Comparison of ENCODE assay signal across 11 mouse cellular contexts in the genomic region with DNA sequence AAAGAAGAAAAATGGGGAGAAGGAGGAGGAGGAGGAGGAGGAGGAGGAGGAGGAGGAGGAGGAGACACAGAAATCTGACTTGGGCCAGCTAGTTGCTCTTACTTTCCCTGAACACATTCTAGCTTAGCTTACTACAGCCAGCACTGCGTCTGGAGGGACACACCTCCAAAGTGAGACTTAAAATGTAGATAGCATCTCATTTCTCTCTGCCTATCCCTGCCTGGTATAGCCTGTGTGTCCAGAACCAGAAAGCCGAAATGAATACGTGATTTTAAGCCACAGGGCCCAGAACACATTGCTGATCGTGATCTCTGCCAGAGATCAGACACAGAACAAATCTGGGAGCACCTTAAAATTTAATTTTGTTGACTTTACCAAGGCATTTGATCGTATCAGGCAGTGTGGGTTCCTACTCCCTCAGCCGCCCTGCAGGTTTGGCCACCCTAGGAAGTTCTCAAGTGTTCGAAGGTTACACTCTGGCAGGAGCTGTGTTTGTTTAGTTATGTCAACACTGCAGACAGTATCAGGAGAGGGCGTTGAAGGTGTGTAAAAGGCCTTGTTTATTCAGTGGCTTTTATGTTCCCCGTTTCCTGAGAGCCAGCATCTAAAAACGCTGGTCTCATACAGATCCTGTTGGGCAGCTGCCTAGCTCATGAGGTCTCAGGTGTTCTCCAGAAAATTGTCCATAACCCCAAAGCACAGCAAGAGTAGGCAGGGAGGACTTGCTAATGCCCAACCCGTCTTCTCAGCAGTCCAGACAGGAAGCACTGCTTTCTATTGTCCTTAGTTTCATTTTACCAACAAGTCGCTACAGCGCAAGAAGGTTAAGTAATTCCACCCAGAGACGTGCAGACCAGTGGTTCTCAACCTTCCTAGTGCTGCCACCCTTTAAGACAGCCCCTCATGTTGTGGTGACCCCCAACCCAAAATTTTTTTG. TPM values are rescaled to one million over a fixed set of nuclear protein-coding genes. Genes with fewer than 3 reads are reported as not detected.
DNase-seq lines count a peak whose midpoint lies in the region; ATAC-seq and TF ChIP-seq lines count a peak whose summit lies in the region.
"Had no signal": no experiment of that assay in that cellular context is flagged by ENCODE, and none has a peak within 500 bp of the region (broad histone marks: within the 10 kb centered on the region; RNA-seq: fewer than 3 reads in every experiment).

No protein-coding gene starts in this region.

- no peak for DNase-seq in heart, adult 11 months
- DNase-seq in intestine, embryonic 14.5 days (ENCODE audit: low spot score) = peak; percentile 71
- DNase-seq in liver, postnatal 0 days = peak; percentile 24
- DNase-seq in adrenal gland, postnatal 4 days (ENCODE audit: low spot score in 2 of 2) = no peak
- DNase-seq in layer of hippocampus, postnatal 14 days (ENCODE audit: low spot score in 2 of 2) = no peak
- DNase-seq in frontal cortex, postnatal 36 days (ENCODE audit: low spot score in 2 of 2) = no peak

- TF ChIP-seq CTCF in liver, postnatal 0 days (IDR thresholded peaks at IDR 0.05; ENCODE audit: low read depth) = no peak

- H3K9ac ChIP-seq in heart, embryonic 13.5 days = no peak overlapping the region
- H3K9ac ChIP-seq in intestine, embryonic 14.5 days (ENCODE audit: low read length) = no peak overlapping the region
- peak overlapping the region; percentile 51 for H3K9ac ChIP-seq in liver, postnatal 0 days (replicated peaks)
- H3K9ac ChIP-seq in stomach, embryonic 15.5 days = no peak overlapping the region
- H3K9ac ChIP-seq: neural tube, embryonic 12.5 days had no signal

- H3K27ac ChIP-seq in heart, embryonic 13.5 days (replicated peaks) = no peak overlapping the region
- peak overlapping the region; percentile 62 for H3K27ac ChIP-seq in intestine, embryonic 14.5 days (ENCODE audit: low read depth)
- H3K27ac ChIP-seq in liver, postnatal 0 days (ENCODE audit: low read depth) = peak overlapping the region; percentile 90
- peak overlapping the region; percentile 88 for H3K27ac ChIP-seq in stomach, embryonic 15.5 days
- H3K27ac ChIP-seq: neural tube, embryonic 12.5 days had no signal

- TF ChIP-seq EP300 in liver, postnatal 0 days (IDR thresholded peaks at IDR 0.05; ENCODE audit: low read depth) = no peak

- 41% methylated on average over 14 of the region's 14 CpGs for WGBS in heart, embryonic 13.5 days
- WGBS in intestine, embryonic 14.5 days = 35% methylated on average over 14 of the region's 14 CpGs
- WGBS in liver, postnatal 0 days (ENCODE audit: insufficient replicate concordance) = 30% methylated on average over 14 of the region's 14 CpGs
- 37% methylated on average over 14 of the region's 14 CpGs for WGBS in stomach, embryonic 15.5 days

- H3K4me1 ChIP-seq in heart, embryonic 13.5 days = no peaks in the 10 kb centered on the region
- no peaks in the 10 kb centered on the region; the same call in 1 of the 2 replicates for H3K4me1 ChIP-seq in intestine, embryonic 14.5 days (replicated peaks; ENCODE audit: control insufficient read depth, insufficient read depth, low read length)
- no peaks in the 10 kb centered on the region; the same call in 1 of the 2 replicates for H3K4me1 ChIP-seq in liver, postnatal 0 days (ENCODE audit: insufficient read depth)
- H3K4me1 ChIP-seq in stomach, embryonic 15.5 days = no peaks in the 10 kb centered on the region
- H3K4me1 ChIP-seq: neural tube, embryonic 12.5 days had no signal

- 0 out of 2 replicates have a peak overlapping the region, but pooled peaks have one; percentile 3 for H3K4me2 ChIP-seq in heart, embryonic 13.5 days
- 0 out of 2 replicates have a peak overlapping the region, but pooled peaks have one; percentile 3 for H3K4me2 ChIP-seq in intestine, embryonic 14.5 days (ENCODE audit: low read length)
- H3K4me2 ChIP-seq in liver, postnatal 0 days (ENCODE audit: low read depth, low read length) = peak overlapping the region; percentile 66
- H3K4me2 ChIP-seq in stomach, embryonic 15.5 days = peak overlapping the region; percentile 37
- H3K4me2 ChIP-seq: neural tube, embryonic 12.5 days had no signal

- no peaks in the 10 kb centered on the region for H3K9me3 ChIP-seq in heart, embryonic 13.5 days
- no peaks in the 10 kb centered on the region for H3K9me3 ChIP-seq in intestine, embryonic 14.5 days (ENCODE audit: control insufficient read depth, low read length)
- H3K9me3 ChIP-seq in liver, postnatal 0 days (ENCODE audit: low read length) = no peaks in the 10 kb centered on the region
- H3K9me3 ChIP-seq in stomach, embryonic 15.5 days = no peaks in the 10 kb centered on the region
- H3K9me3 ChIP-seq: neural tube, embryonic 12.5 days had no signal

- H3K4me3 ChIP-seq in heart, embryonic 13.5 days = no peak overlapping the region
- no peak overlapping the region for H3K4me3 ChIP-seq in intestine, embryonic 14.5 days (ENCODE audit: low read depth, low read length)
- peak overlapping the region; percentile 22 for H3K4me3 ChIP-seq in liver, postnatal 0 days (ENCODE audit: low read depth, low read length)
- no peak overlapping the region; the same call in 1 of the 2 replicates for H3K4me3 ChIP-seq in stomach, embryonic 15.5 days (replicated peaks)
- H3K4me3 ChIP-seq: neural tube, embryonic 12.5 days had no signal

- no peaks in the 10 kb centered on the region for H3K27me3 ChIP-seq in heart, embryonic 13.5 days (replicated peaks)
- no peaks in the 10 kb centered on the region for H3K27me3 ChIP-seq in intestine, embryonic 14.5 days (replicated peaks; ENCODE audit: control insufficient read depth, insufficient read depth, low read length)
- no peaks in the 10 kb centered on the region for H3K27me3 ChIP-seq in liver, postnatal 0 days (ENCODE audit: insufficient read depth, low read length)
- H3K27me3 ChIP-seq in stomach, embryonic 15.5 days (replicated peaks) = no peaks in the 10 kb centered on the region
- H3K27me3 ChIP-seq: neural tube, embryonic 12.5 days had no signal

- H3K36me3 ChIP-seq in heart, embryonic 13.5 days = no peaks in the 10 kb centered on the region
- no peaks in the 10 kb centered on the region for H3K36me3 ChIP-seq in intestine, embryonic 14.5 days (ENCODE audit: control insufficient read depth, insufficient read depth, low read length)
- H3K36me3 ChIP-seq in liver, postnatal 0 days (replicated peaks; ENCODE audit: insufficient read depth, low read length) = no peaks in the 10 kb centered on the region
- no peaks in the 10 kb centered on the region for H3K36me3 ChIP-seq in stomach, embryonic 15.5 days
- H3K36me3 ChIP-seq: neural tube, embryonic 12.5 days had no signal

- no peak for ATAC-seq in heart, embryonic 13.5 days (ENCODE audit: extremely low read depth, insufficient number of reproducible peaks, low FRiP score, low TSS enrichment)
- peak; percentile 96 for ATAC-seq in intestine, embryonic 14.5 days (replicated peaks; ENCODE audit: low FRiP score, low TSS enrichment, low read depth)
- ATAC-seq in liver, postnatal 0 days = peak; percentile 97
- ATAC-seq in stomach, embryonic 15.5 days (ENCODE audit: insufficient read depth, low FRiP score, low read depth) = peak; percentile 97
- ATAC-seq: activated CD4-positive, CD25-positive, alpha-beta regulatory T cell, adult 4 months had no signal

RNA-seq across cellular contexts. Expression of a gene that starts 27.3 kb away (rescaled TPM):
- 21.0 and 21.6 TPM in 2 replicates for polyA plus RNA-seq in heart, embryonic 13.5 days (2015; fragmentation: Nextera tagmentation; extraction: Ambion mirVana)
- polyA plus RNA-seq in intestine, embryonic 14.5 days (2014; fragmentation: Nextera tagmentation; extraction: Ambion mirVana) = 27.3 and 31.3 TPM in 2 replicates
- 2.6 and 2.7 TPM in 2 replicates for polyA plus RNA-seq in liver, postnatal 0 days (2015; fragmentation: Nextera tagmentation; extraction: Ambion mirVana)
- 30.9 and 31.0 TPM in 2 replicates for polyA plus RNA-seq in stomach, embryonic 15.5 days (2015; fragmentation: Nextera tagmentation; extraction: Ambion mirVana)
- total RNA-seq in adrenal gland, postnatal 4 days (2021) = 10 to 100 TPM; 23.3 to 25.1 TPM
- 1 to 10 TPM; 5.3 to 6.2 TPM for total RNA-seq in layer of hippocampus, postnatal 14 days (2021)

RNA-seq across cellular contexts. Expression of a gene that starts 45.6 kb away (rescaled TPM):
- polyA plus RNA-seq in heart, embryonic 13.5 days (2015; fragmentation: Nextera tagmentation; extraction: Ambion mirVana) = 0.36 and 0.41 TPM in 2 replicates
- 0.84 and 1.0 TPM in 2 replicates for polyA plus RNA-seq in intestine, embryonic 14.5 days (2014; fragmentation: Nextera tagmentation; extraction: Ambion mirVana)
- 0.78 and 0.89 TPM in 2 replicates for polyA plus RNA-seq in liver, postnatal 0 days (2015; fragmentation: Nextera tagmentation; extraction: Ambion mirVana)
- 0.55 and 1.0 TPM in 2 replicates for polyA plus RNA-seq in stomach, embryonic 15.5 days (2015; fragmentation: Nextera tagmentation; extraction: Ambion mirVana)
- 1 to 10 TPM; 1.9 to 2.3 TPM for total RNA-seq in adrenal gland, postnatal 4 days (2021)
- total RNA-seq in layer of hippocampus, postnatal 14 days (2021) = under 1 TPM in 1 of 2 experiments, not detected in 1; 0.21 TPM

RNA-seq across cellular contexts. Expression of a gene that starts 55.0 kb away (rescaled TPM):
- 0.23 and 0.51 TPM in 2 replicates for polyA plus RNA-seq in heart, embryonic 13.5 days (2015; fragmentation: Nextera tagmentation; extraction: Ambion mirVana)
- 4.9 and 6.2 TPM in 2 replicates for polyA plus RNA-seq in intestine, embryonic 14.5 days (2014; fragmentation: Nextera tagmentation; extraction: Ambion mirVana)
- 0.18 and 0.36 TPM in 2 replicates for polyA plus RNA-seq in liver, postnatal 0 days (2015; fragmentation: Nextera tagmentation; extraction: Ambion mirVana)
- 7.6 TPM in 2 replicates for polyA plus RNA-seq in stomach, embryonic 15.5 days (2015; fragmentation: Nextera tagmentation; extraction: Ambion mirVana)
- total RNA-seq in adrenal gland, postnatal 4 days (2021) = 1 to 10 TPM in 1 of 2 experiments, under 1 TPM in 1; 0.68 to 1.8 TPM
- 1 to 10 TPM; 3.1 to 3.3 TPM for total RNA-seq in layer of hippocampus, postnatal 14 days (2021)
- polyA plus RNA-seq: C2C12 had no signal

Comparison
In these comparisons a context has a peak if more than half of its experiments do, and no peak if none do; other contexts are left out.
1. H3K4me2 ChIP-seq: peak in every context shown above with its lines; median percentile 66 in liver, postnatal 0 days; 37 in stomach, embryonic 15.5 days; 3 in heart, embryonic 13.5 days; 3 in intestine, embryonic 14.5 days.
2. DNase-seq: peak in intestine, embryonic 14.5 days (single experiment) and liver, postnatal 0 days (single experiment); none in heart, adult 11 months (single experiment), adrenal gland, postnatal 4 days (0 of 2), layer of hippocampus, postnatal 14 days (0 of 2) and frontal cortex, postnatal 36 days (0 of 2).